Mouse (Mus musculus): ENCODE data around the gene Rfpl4.
"Not testable (repeated sequence)": the region's sequence is repeated elsewhere in the genome, so short reads cannot be mapped to it uniquely, and the experiment has no call there.

Rfpl4 gene

DNA sequence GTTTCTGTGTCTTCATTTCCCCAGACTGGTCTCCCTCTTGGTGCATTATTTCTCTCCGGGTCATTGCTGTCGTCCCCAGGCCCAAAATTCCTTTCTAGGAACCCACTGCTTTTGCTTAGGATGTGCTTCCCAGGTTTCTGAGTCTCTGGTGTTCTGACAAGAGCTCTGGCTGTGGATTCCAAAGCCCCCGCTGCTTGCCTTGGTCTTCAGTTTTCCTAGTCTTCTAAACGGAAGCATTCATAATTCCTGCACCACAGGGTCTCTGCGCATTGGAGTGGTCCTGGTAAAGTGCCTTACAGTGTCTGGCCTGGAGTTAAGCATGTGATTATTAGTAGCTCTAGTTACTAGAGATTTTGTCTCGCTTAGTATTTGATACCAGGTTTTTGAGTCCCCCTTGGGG lies 35.9 kb downstream of the Rfpl4 start:
- DNase-seq (ENCODE audit: low read depth): no peak

DNA sequence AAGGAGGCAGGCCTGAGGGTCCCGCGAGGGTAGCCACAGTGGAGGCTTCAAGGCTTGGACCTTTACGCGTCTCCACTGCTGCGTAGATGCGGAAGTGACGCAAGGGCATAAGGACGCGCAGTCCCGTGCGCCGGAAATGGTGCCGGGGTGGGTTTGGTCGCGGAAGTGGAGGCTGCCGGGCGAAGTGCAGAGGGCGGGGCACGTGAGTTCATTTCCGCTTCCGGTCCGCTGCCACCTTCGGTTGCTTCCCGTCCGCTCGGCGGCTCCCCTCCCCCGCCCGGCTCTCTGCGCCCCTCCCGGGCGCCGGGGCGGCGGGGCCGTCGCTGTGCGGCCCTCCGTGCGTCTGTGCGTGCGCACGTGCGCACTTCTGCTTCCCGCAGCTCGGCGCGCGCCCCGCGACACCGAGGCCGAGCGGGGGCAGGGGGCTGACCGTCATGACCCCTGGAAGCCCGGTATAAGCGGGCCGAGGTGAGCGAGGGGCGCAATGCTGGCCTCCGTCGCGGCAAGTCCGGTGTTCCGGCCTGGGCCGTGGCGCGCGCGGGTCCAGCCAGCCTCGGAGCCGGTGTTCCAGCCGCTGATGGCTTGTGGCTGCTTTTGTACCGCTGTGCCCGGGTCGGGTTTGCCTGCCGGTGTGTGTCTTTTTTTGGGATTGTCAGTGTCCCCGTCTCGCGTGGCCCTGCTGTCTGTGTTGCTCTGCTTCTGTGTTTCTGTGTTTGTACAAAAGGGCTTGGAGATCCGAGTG lies 36.6 kb downstream of the Rfpl4 start, which contains the start of gene Epn1:
Gene Epn1 (plus strand): TSS at position 226 of the 742 bp plus-strand sequence.
- DNase-seq (ENCODE audit: low read depth): peak; percentile 99

DNA sequence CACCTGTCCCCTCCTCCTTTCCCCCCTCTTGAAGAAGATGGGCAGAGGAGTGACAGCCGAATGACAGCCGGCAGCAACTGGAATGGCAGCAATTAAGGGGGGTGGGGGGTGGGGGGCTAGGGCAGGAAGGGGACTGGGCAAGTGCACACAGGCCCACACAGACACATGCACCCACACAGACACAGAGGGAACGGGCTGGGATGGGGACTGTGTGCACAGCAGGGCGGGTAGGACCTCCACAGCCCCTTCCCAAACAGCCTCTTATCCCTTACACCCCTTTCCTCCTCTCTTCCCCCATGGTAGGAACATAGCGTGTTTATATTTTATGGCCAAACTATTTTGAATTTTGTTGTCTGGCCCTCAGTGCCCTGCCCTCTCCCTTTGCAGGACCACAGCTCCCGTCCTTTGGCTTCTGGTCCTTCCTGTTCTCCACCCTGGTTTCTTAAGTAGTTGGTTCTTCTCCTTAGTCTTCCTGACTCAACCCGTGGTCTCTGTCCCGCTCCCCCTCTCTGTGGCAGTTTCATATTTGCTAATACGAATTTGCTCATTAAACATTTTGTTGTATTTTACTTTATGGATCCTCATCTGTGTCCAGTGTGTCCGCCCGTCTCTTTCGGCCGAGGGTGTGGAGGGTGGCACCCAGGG lies 37.3 kb downstream of the Rfpl4 start:
- DNase-seq (ENCODE audit: low read depth): not testable (repeated sequence)

DNA sequence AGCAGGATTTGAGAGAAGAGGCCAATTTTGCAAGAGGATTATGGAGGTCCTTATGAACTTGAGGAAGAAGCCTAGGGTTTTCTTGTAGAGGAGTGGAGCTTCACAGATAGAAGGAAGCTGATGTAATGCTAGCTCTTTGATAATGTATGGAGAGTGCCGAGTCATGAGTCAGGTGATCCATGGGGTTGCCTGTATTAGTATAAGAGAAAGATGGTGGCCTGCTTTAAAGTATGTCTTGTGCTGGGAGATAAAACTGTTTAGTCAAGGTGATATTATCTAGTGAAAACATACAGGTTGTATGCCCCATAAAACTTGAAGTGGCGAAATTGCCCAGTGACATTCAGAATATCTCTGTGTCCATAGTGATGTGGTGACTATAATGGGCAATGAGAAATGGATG lies 39.8 kb downstream of the Rfpl4 start:
- DNase-seq (ENCODE audit: low read depth): no peak

DNA sequence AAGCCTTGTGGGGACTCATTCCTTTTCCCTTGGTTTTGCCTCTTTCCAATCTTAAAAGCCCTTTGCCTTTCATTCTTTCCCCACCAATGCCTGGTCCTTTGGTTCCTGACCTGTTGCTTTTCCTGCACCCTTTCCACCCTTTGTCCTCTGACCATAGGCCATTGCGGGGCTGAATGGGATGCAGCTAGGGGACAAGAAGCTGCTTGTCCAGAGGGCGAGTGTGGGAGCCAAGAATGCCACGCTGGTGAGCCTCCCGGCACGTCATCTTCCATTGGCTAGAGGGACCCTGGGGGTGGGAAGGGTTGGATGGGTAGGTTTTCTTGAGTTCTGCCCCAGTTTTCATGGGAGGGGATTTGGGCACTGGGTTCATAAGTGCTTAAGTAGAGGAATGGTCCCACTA lies 41.8 kb downstream of the Rfpl4 start:
- no peak for DNase-seq (ENCODE audit: low read depth)

DNA sequence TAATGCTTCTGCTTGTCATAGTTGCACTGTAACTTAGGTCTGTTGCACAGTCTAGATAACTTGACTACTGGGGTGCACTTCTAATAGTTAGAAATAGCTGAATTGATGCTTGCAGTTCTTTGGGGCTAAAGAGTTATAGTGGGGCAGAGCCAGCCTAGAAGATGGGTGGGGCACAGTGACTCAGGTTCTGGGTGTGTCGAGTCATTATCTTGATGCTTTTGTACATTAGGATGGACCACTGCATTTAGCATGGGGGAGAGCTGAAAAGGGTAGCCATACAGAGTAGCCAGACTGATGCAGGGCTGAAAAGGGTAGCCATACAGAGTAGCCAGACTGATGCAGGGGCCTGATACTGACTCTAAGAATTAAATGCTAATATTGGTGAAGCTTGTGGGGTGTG lies 43.2 kb downstream of the Rfpl4 start:
- no peak for DNase-seq (ENCODE audit: low read depth)

DNA sequence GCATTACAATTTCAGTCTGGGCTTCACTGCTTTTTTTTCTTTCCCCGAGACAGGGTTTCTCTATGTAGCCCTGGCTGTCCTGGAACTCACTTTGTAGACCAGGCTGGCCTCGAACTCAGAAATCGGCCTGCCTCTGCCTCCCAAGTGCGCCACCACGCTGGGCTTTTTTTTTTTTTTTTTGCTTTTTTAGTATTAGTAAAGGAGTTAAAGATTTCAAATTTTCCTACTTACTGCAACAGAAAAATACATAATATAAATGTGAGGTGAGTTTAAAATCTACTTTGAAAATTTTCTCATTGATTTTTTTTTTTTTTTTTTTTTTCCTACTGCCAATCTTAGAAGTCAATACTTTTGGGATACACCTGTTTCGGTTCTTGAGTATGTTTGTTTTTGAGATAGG lies 51.9 kb downstream of the Rfpl4 start:
- no peak for DNase-seq (ENCODE audit: low read depth)

DNA sequence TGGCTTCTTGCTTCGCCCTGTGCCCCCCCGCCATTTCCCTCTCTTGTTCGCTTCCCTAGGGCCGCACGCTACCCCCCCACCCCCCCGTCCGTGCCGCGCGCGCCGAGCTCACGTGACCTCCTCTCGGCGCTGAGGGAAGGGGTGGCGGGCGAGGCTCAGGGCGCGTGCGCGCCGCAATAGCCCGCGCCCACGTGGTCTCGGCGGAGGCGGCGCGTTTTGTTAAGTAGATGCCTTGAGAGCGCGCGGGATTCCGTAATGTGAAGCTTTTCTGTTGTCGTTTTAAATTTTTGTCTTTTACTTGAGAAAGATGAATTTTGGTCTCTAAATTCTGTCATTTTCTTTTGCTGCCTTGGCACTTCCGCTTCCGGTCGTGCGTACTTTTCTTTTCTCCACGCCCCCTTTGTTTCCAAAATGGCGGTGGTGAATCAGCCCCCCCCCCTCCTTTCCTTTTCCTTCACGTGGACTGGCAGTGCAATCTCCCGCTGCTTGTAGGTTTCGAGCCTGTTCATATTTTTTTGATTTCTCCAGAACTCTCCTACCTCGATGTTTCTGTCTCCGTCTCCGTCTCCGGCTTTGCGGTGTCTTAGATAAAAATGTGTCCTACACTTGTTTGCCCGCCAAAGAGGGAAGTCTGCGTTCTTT lies 54.3 kb downstream of the Rfpl4 start:
- DNase-seq (ENCODE audit: low read depth): peak; percentile 96

DNA sequence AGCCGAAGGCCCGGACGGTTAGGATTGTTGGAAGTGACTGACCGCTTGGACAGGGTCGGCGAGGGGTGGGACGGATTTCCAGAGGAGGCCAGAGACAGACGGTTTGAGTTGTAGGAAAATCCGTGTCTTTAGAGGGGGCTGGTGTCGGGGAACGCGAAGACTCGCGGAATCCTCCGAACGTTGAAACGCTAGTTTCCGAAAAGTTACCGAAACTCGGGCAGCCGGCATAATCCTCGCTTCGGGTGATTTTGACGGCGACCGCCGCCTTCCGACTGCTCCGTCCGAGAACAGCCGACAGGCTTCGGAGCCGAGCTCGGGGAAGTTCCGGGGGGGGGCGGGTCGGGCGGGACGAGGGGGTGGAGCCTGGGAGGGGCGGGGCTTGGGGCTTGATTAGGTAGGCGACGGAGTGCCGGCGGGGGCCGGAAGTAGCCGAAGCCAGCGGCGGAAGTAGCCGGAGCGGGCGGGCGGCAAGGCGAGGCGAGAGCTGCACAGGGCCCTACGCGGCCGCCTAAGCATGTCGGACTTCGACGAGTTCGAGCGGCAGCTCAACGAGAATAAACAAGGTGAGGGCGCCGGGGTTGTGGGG lies 54.9 kb downstream of the Rfpl4 start, which contains the start of gene U2af2:
Gene U2af2 (plus strand): TSS at position 370 of the 586 bp plus-strand sequence.
- peak; percentile 95 for DNase-seq (ENCODE audit: low read depth)

DNA sequence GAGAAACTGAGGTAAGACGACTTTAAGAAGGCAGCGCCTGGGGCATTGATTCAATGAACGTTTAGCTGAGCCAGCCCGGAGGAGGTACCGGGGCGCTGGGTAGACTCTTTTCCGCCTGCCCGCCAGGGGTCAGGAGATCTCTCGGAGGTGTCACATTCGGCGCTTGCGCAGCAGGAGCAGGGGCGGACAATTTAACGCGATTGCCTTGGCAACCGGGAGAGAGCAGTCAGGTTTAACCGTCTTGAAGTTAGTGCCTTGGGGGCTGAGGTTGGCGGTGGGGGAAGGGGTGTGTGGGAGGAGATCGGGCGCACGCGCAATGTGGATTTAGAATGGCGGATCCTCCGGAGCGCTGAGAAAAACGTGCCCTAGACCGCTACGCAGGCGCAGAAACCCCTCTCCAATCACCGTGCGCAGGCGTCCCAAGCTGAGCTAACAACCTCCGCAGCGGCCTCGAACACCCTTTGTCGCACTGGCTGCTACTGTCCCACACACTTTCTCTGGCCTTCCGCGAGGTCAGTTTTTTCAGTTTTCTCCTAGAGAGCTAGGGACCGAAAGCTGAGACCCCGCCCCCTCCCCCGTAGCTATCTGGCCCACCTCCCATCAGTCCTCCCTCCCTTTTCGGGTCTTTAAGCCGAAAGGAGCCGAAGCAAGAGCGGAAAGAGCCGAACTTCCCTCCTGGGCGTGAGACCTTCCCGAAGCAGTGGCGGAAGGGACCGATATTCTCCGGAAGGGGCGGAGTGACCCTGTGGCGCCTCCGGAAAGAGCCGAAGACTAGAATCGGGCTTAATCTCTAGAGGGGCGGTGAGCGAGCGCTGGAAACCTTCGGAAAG lies 55.6 kb downstream of the Rfpl4 start:
- DNase-seq (ENCODE audit: low read depth): peak; percentile 99

DNA sequence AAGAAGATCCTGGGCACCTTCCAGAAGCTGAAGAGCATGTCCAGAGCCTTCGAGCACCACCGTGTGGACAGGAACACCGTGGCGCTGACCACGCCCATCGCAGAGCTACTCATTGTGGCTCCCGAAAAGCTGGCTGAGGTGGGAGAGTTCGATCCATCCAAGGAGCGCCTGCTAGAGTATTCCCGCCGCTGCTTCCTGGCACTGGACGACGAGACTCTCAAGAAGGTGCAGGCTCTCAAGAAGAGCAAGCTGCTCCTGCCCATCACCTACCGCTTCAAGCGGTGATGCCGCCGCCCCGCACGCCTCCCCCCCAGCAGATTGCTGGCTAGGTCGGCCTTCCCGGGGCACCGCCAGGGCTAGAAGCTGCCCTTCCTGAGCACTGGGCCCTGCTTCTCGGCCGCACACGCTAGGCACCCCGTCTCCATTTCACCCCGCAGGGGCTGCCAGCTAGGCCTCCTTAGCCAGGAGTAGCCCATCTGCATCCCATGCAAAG lies 56.5 kb downstream of the Rfpl4 start:
- peak; percentile 86 for DNase-seq (ENCODE audit: low read depth)
